Mouse (Mus musculus): Measurements from ENCODE around the gene Tuba1a. TPM values are rescaled to one million over a fixed set of nuclear protein-coding genes. Genes with fewer than 3 reads are reported as not detected.
"Not testable (repeated sequence)": the region's sequence is repeated elsewhere in the genome, so short reads cannot be mapped to it uniquely, and the experiment has no call there.

Gene Tuba1a
- total RNA-seq, 2 experiments from 2014 or later: 1,021 to 1,172 TPM

GRCm38 (mm10) chr15:98930017-98930734 lies 23.3 kb downstream of the Tuba1a start:
- DNase-seq (ENCODE audit: extremely low spot score in 1 of 2, low spot score in 1 of 2): no peak

DNA sequence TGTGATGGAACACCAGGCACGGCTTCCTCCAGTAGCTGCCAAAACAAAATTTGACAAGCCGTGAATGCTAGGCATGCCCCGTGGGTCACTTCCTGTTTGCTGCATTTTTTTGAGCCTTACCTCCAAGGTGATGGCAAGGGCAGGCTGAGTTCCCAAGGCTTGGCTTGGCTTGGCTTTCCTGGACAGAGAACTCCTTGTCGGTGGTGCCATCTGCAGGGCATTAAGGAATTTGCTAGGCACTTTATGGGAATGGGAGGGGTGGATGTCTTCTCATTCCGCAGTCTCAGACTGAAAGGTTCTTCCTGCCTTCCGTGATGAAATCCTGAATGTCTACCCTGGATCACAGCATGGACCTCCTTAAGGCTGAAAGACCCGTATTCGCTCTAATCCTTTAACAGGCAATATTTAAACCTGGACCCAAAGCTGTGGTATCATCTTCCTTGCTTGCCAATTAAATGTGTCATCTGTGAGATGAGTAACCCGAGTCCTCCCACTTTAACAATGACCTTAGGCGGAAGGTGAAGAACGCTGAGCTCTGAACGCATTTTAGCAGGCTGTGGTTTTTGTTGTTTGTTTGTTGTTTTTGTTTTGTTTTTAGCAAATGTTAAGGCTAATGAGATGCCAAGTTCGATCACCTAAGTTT lies 24.8 kb downstream of the Tuba1a start:
- DNase-seq (ENCODE audit: extremely low spot score in 1 of 2, low spot score in 1 of 2): peak; percentile 36 to 65

- no peak for DNase-seq (ENCODE audit: extremely low spot score in 1 of 2, low spot score in 1 of 2)
These were observed 25.9 kb downstream of the Tuba1a start for GRCm38 (mm10) chr15:98927566-98927965.

GRCm38 (mm10) chr15:98924682-98925081 lies 28.8 kb downstream of the Tuba1a start:
- no peak for DNase-seq (ENCODE audit: extremely low spot score in 1 of 2, low spot score in 1 of 2)

DNA sequence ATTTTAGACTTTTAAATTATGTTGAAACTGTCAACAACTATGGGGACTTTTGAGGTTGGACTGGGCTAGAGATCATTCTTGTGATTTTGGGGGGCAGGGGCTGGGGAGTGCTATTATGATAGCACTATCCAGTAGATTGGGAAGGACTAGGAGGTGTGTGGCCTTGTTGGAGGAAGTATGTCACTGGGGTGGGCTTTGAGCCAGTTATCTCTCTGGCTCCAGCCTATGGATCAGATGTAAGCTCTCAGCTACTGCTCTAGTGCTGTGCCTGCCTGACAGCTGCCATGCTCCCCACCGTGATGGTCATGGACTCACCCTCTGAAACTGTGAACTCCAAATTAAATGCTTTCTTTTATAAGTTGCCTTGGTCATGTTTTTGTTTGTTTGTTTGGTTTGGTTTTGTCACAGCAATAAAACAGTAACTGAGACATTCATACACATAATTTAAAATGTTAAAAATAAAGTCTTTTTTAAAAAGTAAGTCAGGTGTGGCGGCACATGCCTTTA lies 30.4 kb downstream of the Tuba1a start:
- no peak for DNase-seq (ENCODE audit: extremely low spot score in 1 of 2, low spot score in 1 of 2)

GRCm38 (mm10) chr15:98922581-98922980 lies 30.9 kb downstream of the Tuba1a start:
- no peak for DNase-seq (ENCODE audit: extremely low spot score in 1 of 2, low spot score in 1 of 2)

DNA sequence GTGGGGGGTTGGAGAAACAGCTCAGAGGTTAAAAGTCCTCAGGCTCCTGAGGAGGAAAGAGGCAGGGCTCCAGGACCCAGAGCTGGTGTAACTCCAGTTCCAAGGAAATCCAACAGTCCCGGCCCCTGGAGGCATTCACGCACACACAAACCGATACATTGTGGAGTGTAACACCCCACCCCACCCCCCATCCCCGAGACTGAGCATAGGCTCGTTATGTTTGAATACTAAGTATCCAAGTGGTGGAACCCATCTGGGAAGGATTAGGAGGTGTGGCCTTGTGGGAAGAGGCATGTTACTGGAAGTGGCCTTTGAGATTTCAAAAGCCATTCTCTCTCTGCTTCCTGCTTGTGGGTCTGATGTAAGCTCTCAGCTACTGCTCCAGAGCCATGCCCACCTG lies 32.0 kb downstream of the Tuba1a start:
- no peak for DNase-seq (ENCODE audit: extremely low spot score in 1 of 2, low spot score in 1 of 2)

- DNase-seq (ENCODE audit: extremely low spot score in 1 of 2, low spot score in 1 of 2): not testable (repeated sequence)
These were observed 35.0 kb downstream of the Tuba1a start for GRCm38 (mm10) chr15:98918499-98918895.

DNA sequence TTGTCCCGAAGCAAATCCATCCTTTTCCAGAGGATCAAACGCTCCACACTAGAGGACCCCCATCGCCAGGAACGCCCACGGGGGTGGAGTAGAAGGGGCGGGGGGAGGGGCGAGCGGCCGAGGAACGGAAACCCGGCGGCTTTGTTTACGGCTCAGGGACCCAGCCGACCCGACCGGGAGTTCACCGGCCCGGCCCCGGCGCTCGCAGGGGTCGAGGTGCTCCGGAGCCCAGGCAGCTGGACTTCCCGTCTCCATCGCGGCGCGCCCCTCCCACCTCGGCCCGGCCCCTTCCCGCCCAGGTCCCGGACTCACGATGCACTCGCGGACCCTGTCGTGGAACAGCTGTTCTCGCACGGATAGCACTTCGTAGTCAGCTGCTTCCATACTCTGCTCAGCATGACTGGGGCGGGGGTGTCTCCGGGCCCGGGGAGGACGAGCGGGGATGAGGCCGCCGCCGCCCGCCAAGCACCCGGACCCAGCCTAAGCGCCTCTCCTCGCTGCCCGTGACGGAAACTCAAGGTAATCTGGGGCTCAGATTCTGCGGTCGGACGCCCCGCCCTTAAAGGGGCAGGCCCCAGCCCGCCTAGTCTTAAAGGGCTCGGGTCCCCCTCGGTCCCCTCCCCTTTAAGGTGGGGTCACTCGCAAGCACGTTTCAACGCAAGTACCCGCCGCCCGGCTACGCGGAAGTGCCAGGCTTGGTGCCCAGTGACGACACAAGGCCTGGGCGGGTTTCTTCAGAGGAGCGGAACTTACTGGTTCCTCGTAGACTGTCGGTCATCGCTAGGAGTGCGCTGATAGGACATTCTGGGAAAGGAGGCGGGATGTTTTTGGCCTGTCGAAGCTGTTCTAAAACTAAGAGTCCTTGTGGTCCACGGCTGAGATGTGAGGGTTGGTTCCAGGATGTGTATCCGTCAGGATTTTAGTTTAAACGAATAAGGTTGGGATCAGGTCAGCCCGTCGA lies 35.7 kb downstream of the Tuba1a start, which contains the start of gene Lmbr1l:
Gene Lmbr1l, minus strand, starts transcription at position 694 of the 961 bp plus-strand sequence.
- DNase-seq (ENCODE audit: extremely low spot score in 1 of 2, low spot score in 1 of 2): peak; percentile 93 to 97

DNA sequence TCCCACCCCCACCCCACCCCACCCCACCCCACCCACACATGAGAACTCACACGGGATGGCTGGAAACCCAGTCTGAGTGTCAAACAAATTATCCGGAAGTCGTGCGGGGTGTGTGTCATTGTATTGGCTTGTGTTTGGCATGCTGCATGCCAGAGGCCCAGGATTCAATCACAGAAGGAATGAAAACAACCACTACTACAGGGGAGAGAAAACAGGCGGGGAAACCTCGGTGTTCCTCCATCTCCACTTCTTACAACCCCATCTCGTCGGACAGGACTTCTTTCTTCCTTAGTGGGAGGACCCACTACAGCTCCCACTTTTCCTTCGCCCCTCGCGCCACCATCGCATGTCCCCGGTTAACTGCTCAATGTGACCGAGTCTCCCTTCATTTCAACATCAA lies 36.4 kb downstream of the Tuba1a start:
- no peak for DNase-seq (ENCODE audit: extremely low spot score in 1 of 2, low spot score in 1 of 2)

GRCm38 (mm10) chr15:98916016-98916415 lies 37.5 kb downstream of the Tuba1a start:
- DNase-seq (ENCODE audit: extremely low spot score in 1 of 2, low spot score in 1 of 2): no peak

- no peak for DNase-seq (ENCODE audit: extremely low spot score in 1 of 2, low spot score in 1 of 2)
These were observed 38.6 kb downstream of the Tuba1a start for GRCm38 (mm10) chr15:98914903-98915302.

GRCm38 (mm10) chr15:98904692-98905091 lies 48.8 kb downstream of the Tuba1a start:
- peak in 1 of 2 experiments; percentile 49 for DNase-seq (ENCODE audit: extremely low spot score in 1 of 2, low spot score in 1 of 2)

DNA sequence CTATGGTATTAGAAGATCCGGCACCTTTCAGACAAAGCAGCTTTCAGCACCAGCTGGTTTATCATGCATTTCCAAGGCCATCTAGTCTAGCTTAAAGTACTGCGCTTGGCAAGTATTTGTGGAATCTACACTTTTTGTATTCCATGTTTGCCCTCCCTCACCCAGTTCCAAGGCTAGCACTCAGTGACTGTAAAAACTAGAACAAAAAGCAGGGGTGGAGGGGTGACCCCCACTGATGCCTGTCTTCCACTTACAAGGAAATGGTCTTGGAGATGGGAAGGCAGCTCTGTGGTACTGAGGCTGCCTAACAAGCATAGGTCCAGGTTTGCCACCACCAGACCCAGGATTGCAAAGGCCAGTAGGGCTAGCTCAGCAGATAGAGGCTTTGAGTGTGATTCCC lies 50.9 kb downstream of the Tuba1a start:
- DNase-seq (ENCODE audit: extremely low spot score in 1 of 2, low spot score in 1 of 2): no peak

- no peak for DNase-seq (ENCODE audit: extremely low spot score in 1 of 2, low spot score in 1 of 2)
These were observed 52.0 kb downstream of the Tuba1a start for GRCm38 (mm10) chr15:98901530-98901929.

Other genes starting within 250 kb of the Tuba1a start
- 10 to 100 TPM in 1 of 2 experiments, 1 to 10 TPM in 1; 9.0 to 11.1 TPM for gene Ccdc65, start 245.5 kb downstream of the Tuba1a start, total RNA-seq (2021)
- 1 to 10 TPM; 1.0 to 1.5 TPM for gene Fkbp11, start 225.5 kb downstream of the Tuba1a start, total RNA-seq (2021)
- gene Arf3, start 190.5 kb downstream of the Tuba1a start, total RNA-seq (2021): 100 to 1,000 TPM; 759 to 832 TPM
- under 1 TPM; 0.31 to 0.37 TPM for gene Wnt10b, start 175.6 kb downstream of the Tuba1a start, total RNA-seq (2021)
- gene Wnt1, start 163.8 kb downstream of the Tuba1a start, total RNA-seq (2021): not detected
- 1,000 to 10,000 TPM; 1,586 to 1,599 TPM for gene Ddn, start 144.2 kb downstream of the Tuba1a start, total RNA-seq (2021)
- 10 to 100 TPM; 51.2 to 51.3 TPM for gene Prkag1, start 122.2 kb downstream of the Tuba1a start, total RNA-seq (2021)
- gene Kmt2d, start 82.5 kb downstream of the Tuba1a start, total RNA-seq (2021): 100 to 1,000 TPM in 1 of 2 experiments, 10 to 100 TPM in 1; 65.4 to 102 TPM
- gene Rhebl1, start 59.2 kb downstream of the Tuba1a start, total RNA-seq (2021): 1 to 10 TPM; 4.7 to 7.7 TPM
- gene Dhh, start 55.2 kb downstream of the Tuba1a start, total RNA-seq (2021): under 1 TPM; 0.17 to 0.19 TPM
- 10 to 100 TPM; 11.5 to 17.9 TPM for gene Lmbr1l, start 35.5 kb downstream of the Tuba1a start, total RNA-seq (2021)
- gene Tuba1b, start 19.1 kb downstream of the Tuba1a start, total RNA-seq (2021): 100 to 1,000 TPM; 478 to 525 TPM
- gene Gm49450, start 152 bp downstream of the Tuba1a start, total RNA-seq (2021): not detected
- gene Tuba1c, start 76.2 kb upstream of the Tuba1a start, total RNA-seq (2021): 10 to 100 TPM; 62.5 to 77.9 TPM
- 1 to 10 TPM; 1.2 to 1.4 TPM for gene Prph, start 101.5 kb upstream of the Tuba1a start, total RNA-seq (2021)
- under 1 TPM; 0.63 to 0.69 TPM for gene Troap, start 120.9 kb upstream of the Tuba1a start, total RNA-seq (2021)
- gene C1ql4, start 134.1 kb upstream of the Tuba1a start, total RNA-seq (2021): not detected
- under 1 TPM; 0.17 to 0.47 TPM for gene Dnajc22, start 139.5 kb upstream of the Tuba1a start, total RNA-seq (2021)
- gene Spats2, start 172.2 kb upstream of the Tuba1a start, total RNA-seq (2021): 10 to 100 TPM; 30.9 to 35.3 TPM

Data from layer of hippocampus, postnatal 25 days (tissue).